Comparison of ENCODE assay signal across 22 mouse cellular contexts in genomic region chrX:168907586-168907985, GRCm38 (mm10).
DNase-seq lines count a peak whose midpoint lies in the region; ATAC-seq lines count a peak whose summit lies in the region.
"Had no signal": no experiment of that assay in that cellular context is flagged by ENCODE, and none has a peak within 500 bp of the region (broad histone marks: within the 10 kb centered on the region; RNA-seq: fewer than 3 reads in every experiment).

No protein-coding gene starts in this region.

- H3K4me2 ChIP-seq in heart, embryonic 11.5 days = no peak overlapping the region
- H3K4me2 ChIP-seq: heart, embryonic 13.5 days; midbrain, embryonic 15.5 days; neural tube, embryonic 15.5 days had no signal

- no peak overlapping the region for H3K4me3 ChIP-seq in heart, embryonic 11.5 days (ENCODE audit: low read depth, low read length)
- H3K4me3 ChIP-seq: embryonic facial prominence, embryonic 10.5 days; heart, embryonic 13.5 days; hindbrain, embryonic 10.5 days; layer of hippocampus, adult 2 months; midbrain, embryonic 15.5 days; neural tube, embryonic 15.5 days had no signal

- ATAC-seq in heart, embryonic 11.5 days (replicated peaks; ENCODE audit: insufficient number of reproducible peaks, low FRiP score, low TSS enrichment) = no peak
- ATAC-seq: hindbrain, postnatal 0 days; midbrain, embryonic 15.5 days had no signal

- DNase-seq in embryo, embryonic 11 days = peak; percentile 1
- no peak for DNase-seq in embryo, embryonic 9.5 days (ENCODE audit: extremely low spot score)
- peak; percentile 14 for DNase-seq in heart, adult 8-10 months (ENCODE audit: low spot score)
- DNase-seq in R1 (ENCODE audit: low read depth, low spot score) = peak; percentile 0
- peak; percentile 3 for DNase-seq in lung, postnatal 14 days
- no peak for DNase-seq in kidney, adult 11 months
- DNase-seq in layer of hippocampus, postnatal 14 days (ENCODE audit: low spot score in 2 of 2) = no peak
- DNase-seq: cerebellum, adult 18-20 months; cerebellum, postnatal 36 days; kidney, adult 18-20 months; spleen, adult 18-20 months; thymus, postnatal 36 days had no signal

- 37% methylated on average over 2 of the region's 2 CpGs for WGBS in heart, embryonic 11.5 days (ENCODE audit: insufficient replicate concordance)

- no peaks in the 10 kb centered on the region for H3K4me1 ChIP-seq in heart, embryonic 11.5 days (ENCODE audit: control insufficient read depth, insufficient read depth, low read length)
- H3K4me1 ChIP-seq: embryonic facial prominence, embryonic 10.5 days; hindbrain, embryonic 10.5 days; midbrain, embryonic 15.5 days; neural tube, embryonic 15.5 days had no signal

- H3K27ac ChIP-seq in heart, embryonic 11.5 days (ENCODE audit: low read depth, low read length) = no peak overlapping the region
- H3K27ac ChIP-seq: embryonic facial prominence, embryonic 10.5 days; heart, embryonic 13.5 days; hindbrain, embryonic 10.5 days; hindbrain, postnatal 0 days; kidney, postnatal 0 days; layer of hippocampus, adult 2 months; midbrain, embryonic 15.5 days; neural tube, embryonic 15.5 days had no signal

- no peak overlapping the region for H3K9ac ChIP-seq in heart, embryonic 11.5 days (ENCODE audit: low read depth, low read length)
- H3K9ac ChIP-seq: heart, embryonic 13.5 days; midbrain, embryonic 15.5 days; neural tube, embryonic 15.5 days had no signal

- H3K9me3 ChIP-seq in heart, embryonic 11.5 days (replicated peaks; ENCODE audit: control insufficient read depth, low read length) = no peaks in the 10 kb centered on the region
- H3K9me3 ChIP-seq: embryonic facial prominence, embryonic 10.5 days; G1E; heart, embryonic 13.5 days; hindbrain, embryonic 10.5 days; midbrain, embryonic 15.5 days; neural tube, embryonic 15.5 days had no signal

- no peaks in the 10 kb centered on the region for H3K36me3 ChIP-seq in heart, embryonic 11.5 days (ENCODE audit: control insufficient read depth, insufficient read depth, low read length)
- H3K36me3 ChIP-seq: embryonic facial prominence, embryonic 10.5 days; G1E; heart, embryonic 13.5 days; hindbrain, embryonic 10.5 days; midbrain, embryonic 15.5 days; neural tube, embryonic 15.5 days had no signal

- H3K27me3 ChIP-seq in heart, embryonic 11.5 days (ENCODE audit: control insufficient read depth, insufficient read depth, low read length) = no peaks in the 10 kb centered on the region
- H3K27me3 ChIP-seq: heart, embryonic 13.5 days; midbrain, embryonic 15.5 days had no signal

Comparison
In these comparisons a context has a peak if more than half of its experiments do, and no peak if none do; other contexts are left out.
1. DNase-seq: peak in embryo, embryonic 11 days (single experiment), heart, adult 8-10 months (single experiment), R1 (single experiment) and lung, postnatal 14 days (single experiment); none in embryo, embryonic 9.5 days (single experiment), kidney, adult 11 months (single experiment) and layer of hippocampus, postnatal 14 days (0 of 2).